Mouse (Mus musculus) liver, adult 2 months (tissue): ENCODE data around the gene Tbc1d22a.

Source experiments
- CTCF ChIP-seq: fragments of 200-500 bp; IDR thresholded peaks from 2 replicates; pipeline ENCODE4 v1.5.1; 2011; ENCODE audit warnings: low read depth, low read length, control low read depth
- POLR2A ChIP-seq: fragments of 200-500 bp; IDR thresholded peaks from 2 replicates; pipeline ENCODE4 v1.6.1; 2011; ENCODE audit warnings: low read length, control low read depth; ENCODE audit not compliant: insufficient read depth; ENCODE audit errors: extremely low read depth

GRCm38 (mm10) chr15:86234517-86235441, 20.5 kb downstream of the Tbc1d22a start:
- TF ChIP-seq POLR2A (no peak), CTCF (no peak)
